Mouse (Mus musculus) bone marrow, adult 2 months (tissue): ENCODE results near the gene Cdk18.

Experiments used
- CTCF ChIP-seq: fragments of 200-500 bp; IDR thresholded peaks from 2 replicates; pipeline ENCODE4 v1.5.1; 2011; ENCODE audit warnings: low read length, control low read depth; ENCODE audit not compliant: control insufficient read depth, insufficient read depth
- POLR2A ChIP-seq: fragments of 200-500 bp; IDR thresholded peaks from 2 replicates; pipeline ENCODE4 v1.6.1; 2011; ENCODE audit warnings: low read depth, mild to moderate bottlenecking, control low read depth, low read length, borderline replicate concordance; ENCODE audit not compliant: control insufficient read depth

- TF ChIP-seq POLR2A (no peak), CTCF (no peak)
Observed at GRCm38 (mm10) chr1:132125803-132126405, 13.6 kb downstream of the Cdk18 start.
